Mouse (Mus musculus): ENCODE data around the gene Abhd6.

DNA sequence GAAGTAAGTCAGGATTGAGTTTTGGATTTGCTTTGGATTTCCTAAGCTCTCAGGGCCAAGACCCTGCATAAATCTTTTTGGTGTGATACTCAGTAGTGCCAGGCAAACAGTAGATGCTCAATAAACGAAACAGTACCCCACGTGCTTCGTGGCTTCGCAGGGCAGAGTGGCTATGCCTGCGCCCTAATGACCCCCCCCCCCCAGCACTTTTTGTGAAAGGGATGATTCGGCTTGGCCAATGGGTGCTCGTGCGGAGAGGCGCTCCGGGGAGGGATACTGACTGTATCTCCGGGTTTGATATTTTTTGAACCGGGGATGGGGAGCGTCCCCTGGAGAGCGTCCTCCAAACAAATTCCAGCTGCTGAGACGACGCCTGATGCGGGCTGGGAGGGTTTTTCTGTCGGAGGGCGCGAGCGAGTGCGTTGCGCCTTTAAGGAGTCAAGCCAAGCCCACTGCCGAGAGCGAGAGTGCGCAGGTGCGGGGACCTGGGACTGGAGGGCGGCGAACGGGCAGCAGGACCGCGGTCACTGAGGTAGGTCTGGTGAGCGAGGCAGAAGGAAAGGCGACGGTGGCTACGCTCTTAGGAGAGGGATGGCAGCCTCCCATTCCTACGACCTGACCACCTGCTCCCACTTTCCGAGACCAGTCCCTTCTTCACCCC lies at the start of gene Abhd6:
- TF ChIP-seq POLR2A (IDR thresholded peaks at IDR 0.05; ENCODE audit: control insufficient read depth in 1 of 2, insufficient read depth in 1 of 2, low read depth in 1 of 2, low read length in 2 of 2, poor library complexity in 1 of 2): no peak
- TF ChIP-seq POLR2AphosphoS5 (IDR thresholded peaks at IDR 0.05; ENCODE audit: borderline replicate concordance, low read depth, low read length): no peak
- TF ChIP-seq MAX (IDR thresholded peaks at IDR 0.05; ENCODE audit: low read length): no peak
- TF ChIP-seq ZNF384 (IDR thresholded peaks at IDR 0.05; ENCODE audit: low read depth, low read length): no peak
- no peak for TF ChIP-seq NELFE (IDR thresholded peaks at IDR 0.05; ENCODE audit: low read depth, low read length)
- no peak for TF ChIP-seq CTCF (IDR thresholded peaks at IDR 0.05 in 2 of 3, conservative IDR thresholded peaks at IDR 0.05 in 1 of 3; ENCODE audit: control insufficient read depth in 1 of 3, insufficient read depth in 1 of 3, low read depth in 2 of 3, low read length in 3 of 3, poor library complexity in 1 of 3, severe bottlenecking in 1 of 3)
- TF ChIP-seq MXI1 (IDR thresholded peaks at IDR 0.05; ENCODE audit: low read depth, low read length): no peak
- TF ChIP-seq USF1 (IDR thresholded peaks at IDR 0.05; ENCODE audit: low read depth, low read length): no peak
- TF ChIP-seq TAL1 (IDR thresholded peaks at IDR 0.05; ENCODE audit: low read length): no peak
- TF ChIP-seq POLR2AphosphoS2 (IDR thresholded peaks at IDR 0.05; ENCODE audit: low read length): no peak
